Mouse (Mus musculus) CH12.LX (cell line): Measurements from ENCODE around the gene Ogfrl1. TPM values are rescaled to one million over a fixed set of nuclear protein-coding genes. Genes with fewer than 3 reads are reported as not detected.

Experiments used
- DNase-seq: peaks from one replicate; pipeline ENCODE4 v3.0.0-alpha.2; 2013; ENCODE audit errors: extremely low read depth
- H3K27ac ChIP-seq: 2 replicates; pipeline ENCODE4 v1.5.1; 2012; ENCODE audit warnings: low read depth, mild to moderate bottlenecking, control low read depth, moderate library complexity; ENCODE audit not compliant: insufficient read depth
- H3K27me3 ChIP-seq: replicated peaks from 2 replicates; pipeline ENCODE3; 2012; ENCODE audit warnings: inconsistent platforms
- H3K36me3 ChIP-seq, 2 experiments: replicated peaks in 1 of 2; 2 replicates each; pipeline versions ENCODE3 to v1.6.1; 2012; ENCODE audit warnings: inconsistent platforms in 1 of 2, low read length in 1 of 2, mild to moderate bottlenecking in 1 of 2, mixed read lengths in 1 of 2, moderate library complexity in 1 of 2; ENCODE audit not compliant: control insufficient read depth in 1 of 2, insufficient read depth in 1 of 2
- H3K4me1 ChIP-seq, 2 experiments: 2 replicates each; pipeline ENCODE4 v1.6.1; 2012; ENCODE audit warnings: inconsistent platforms in 1 of 2, moderate library complexity in 1 of 2; ENCODE audit not compliant: insufficient read depth in 2 of 2, control insufficient read depth in 1 of 2
- H3K4me2 ChIP-seq: 2 replicates; pipeline ENCODE4 v1.6.1; 2012; ENCODE audit warnings: low read depth, mild to moderate bottlenecking, control low read depth; ENCODE audit not compliant: poor library complexity, insufficient read depth, severe bottlenecking
- H3K4me3 ChIP-seq, 3 experiments: fragments of 150-350 bp in 1 of 3; sonication (generic) in 1 of 3; replicated peaks in 1 of 3; 2 replicates each; pipeline versions ENCODE3 to v1.5.1; 2011 to 2012; ENCODE audit warnings: low read depth in 2 of 3, low read length in 2 of 3, mild to moderate bottlenecking in 2 of 3, moderate library complexity in 2 of 3, control low read depth in 1 of 3, improper control_type of control experiment in 1 of 3, inconsistent platforms in 1 of 3, mixed read lengths in 1 of 3; ENCODE audit not compliant: poor library complexity in 1 of 3
- H3K79me2 ChIP-seq: replicated peaks from 2 replicates; pipeline ENCODE4 v1.6.1; 2012; ENCODE audit warnings: mild to moderate bottlenecking, moderate library complexity; ENCODE audit not compliant: control insufficient read depth, poor library complexity, insufficient read depth, severe bottlenecking; ENCODE audit errors: extremely low read depth
- H3K9ac ChIP-seq: 2 replicates; pipeline ENCODE4 v1.6.1; 2012; ENCODE audit warnings: low read depth, mild to moderate bottlenecking, control low read depth, moderate library complexity; ENCODE audit not compliant: insufficient read depth
- H3K9me3 ChIP-seq: replicated peaks from 2 replicates; pipeline ENCODE3; 2012; ENCODE audit warnings: low read length, inconsistent platforms, mixed read lengths
- BHLHE40 ChIP-seq: IDR thresholded peaks from 2 replicates; pipeline ENCODE4 v1.6.1; 2011; ENCODE audit warnings: mild to moderate bottlenecking, low read depth, low read length, improper control_type of control experiment
- CHD1 ChIP-seq: IDR thresholded peaks from 2 replicates; pipeline ENCODE4 v1.6.1; 2012; ENCODE audit warnings: low read depth, low read length, improper control_type of control experiment, inconsistent platforms
- CHD2 ChIP-seq: IDR thresholded peaks from 2 replicates; pipeline ENCODE4 v1.6.1; 2011; ENCODE audit warnings: low read length, improper control_type of control experiment
- CTCF ChIP-seq, 2 experiments: IDR thresholded peaks in 1 of 2; conservative IDR thresholded peaks in 1 of 2; 2 replicates each; pipeline ENCODE4 v1.5.1; 2011 to 2012; ENCODE audit warnings: low read depth in 2 of 2, low read length in 2 of 2, improper control_type of control experiment in 1 of 2, inconsistent platforms in 1 of 2, mild to moderate bottlenecking in 1 of 2, moderate library complexity in 1 of 2
- E2F4 ChIP-seq: IDR thresholded peaks from 2 replicates; pipeline ENCODE4 v1.6.1; 2011; ENCODE audit warnings: low read depth, low read length, improper control_type of control experiment; ENCODE audit not compliant: insufficient replicate concordance
- EP300 ChIP-seq: IDR thresholded peaks from 2 replicates; pipeline ENCODE4 v1.6.1; 2011; ENCODE audit warnings: low read length, improper control_type of control experiment
- HCFC1 ChIP-seq: IDR thresholded peaks from 2 replicates; pipeline ENCODE4 v1.6.1; 2012; ENCODE audit warnings: low read depth, mild to moderate bottlenecking, inconsistent platforms, low read length, improper control_type of control experiment
- IRF4 ChIP-seq: IDR thresholded peaks from 2 replicates; pipeline ENCODE4 v1.6.1; 2014; ENCODE audit warnings: low read depth, mild to moderate bottlenecking, inconsistent platforms, low read length, improper control_type of control experiment
- JUN ChIP-seq: IDR thresholded peaks from 2 replicates; pipeline ENCODE4 v1.6.1; 2011; ENCODE audit warnings: low read depth, mild to moderate bottlenecking, low read length, improper control_type of control experiment, moderate library complexity; ENCODE audit not compliant: insufficient read depth
- NELFE ChIP-seq: IDR thresholded peaks from 2 replicates; pipeline ENCODE4 v1.6.1; 2011; ENCODE audit warnings: low read depth, low read length, improper control_type of control experiment
- NRF1 ChIP-seq: IDR thresholded peaks from 2 replicates; pipeline ENCODE4 v1.6.1; 2014; ENCODE audit warnings: low read depth, mild to moderate bottlenecking, inconsistent platforms, low read length, improper control_type of control experiment, moderate library complexity
- PAX5 ChIP-seq: IDR thresholded peaks from 2 replicates; pipeline ENCODE4 v1.6.1; 2012; ENCODE audit warnings: low read length, inconsistent platforms, mixed read lengths
- POLR2AphosphoS2 ChIP-seq: IDR thresholded peaks from 2 replicates; pipeline ENCODE4 v1.6.1; 2011; ENCODE audit warnings: low read depth, low read length, improper control_type of control experiment
- RCOR1 ChIP-seq: conservative IDR thresholded peaks from 2 replicates; pipeline ENCODE4 v1.6.1; 2012; ENCODE audit warnings: low read depth, mild to moderate bottlenecking, inconsistent platforms, low read length, improper control_type of control experiment
- TBP ChIP-seq: conservative IDR thresholded peaks from 2 replicates; pipeline ENCODE4 v1.6.1; 2011; ENCODE audit warnings: low read depth, low read length, improper control_type of control experiment
- UBTF ChIP-seq: IDR thresholded peaks from 2 replicates; pipeline ENCODE4 v1.6.1; 2012; ENCODE audit warnings: low read depth, mild to moderate bottlenecking, inconsistent platforms, low read length, improper control_type of control experiment, moderate library complexity
- USF2 ChIP-seq: conservative IDR thresholded peaks from 2 replicates; pipeline ENCODE4 v1.6.1; 2011; ENCODE audit warnings: low read depth, low read length, improper control_type of control experiment
- ZKSCAN1 ChIP-seq: IDR thresholded peaks from 2 replicates; pipeline ENCODE4 v1.6.1; 2012; ENCODE audit warnings: low read depth, inconsistent platforms, low read length, improper control_type of control experiment, borderline replicate concordance
- ZMIZ1 ChIP-seq: IDR thresholded peaks from 2 replicates; pipeline ENCODE4 v1.6.1; 2012; ENCODE audit warnings: low read depth, mild to moderate bottlenecking, inconsistent platforms, low read length, improper control_type of control experiment
- ZNF384 ChIP-seq: IDR thresholded peaks from 2 replicates; pipeline ENCODE4 v1.6.1; 2012; ENCODE audit warnings: low read depth, low read length, improper control_type of control experiment, inconsistent platforms
- dilution Hi-C: fragments of 300-500 bp; cut with MboI; formaldehyde crosslinking; loops from 2 replicates; pipeline ENCODE4 v1.14.3; 2020; ENCODE audit warnings: low sequenced_read_pairs; ENCODE audit not compliant: extremely low pct_unique_long_range_greater_than_20kb, extremely low pct_ligation_motif_present
- in situ Hi-C: fragments of 300-500 bp; cut with MboI; formaldehyde crosslinking; loops from 3 replicates; pipeline ENCODE4 v1.14.3; 2019; ENCODE audit warnings: low sequenced_read_pairs, low pct_ligation_motif_present, low pct_unique_long_range_greater_than_20kb, mixed read lengths
- polyA plus RNA-seq: library from polyadenylated mRNA; unstranded; fragments of >175 nt; gene quantifications from 2 replicates; pipeline ENCODE4 v1.2.1, GENCODE M21; 2012; ENCODE audit warnings: low read depth; ENCODE audit not compliant: insufficient read length
- total RNA-seq, 2 experiments: library from RNA; depleted of rRNA; stranded (reverse); fragments of 300-350 nt in 1 of 2; fragments of >200 nt in 1 of 2; gene quantifications; 2 replicates each; pipeline ENCODE4 v1.2.3; 2012 to 2014

The Ogfrl1 gene
- total and polyA plus RNA-seq, 3 experiments = not detected

DNA sequence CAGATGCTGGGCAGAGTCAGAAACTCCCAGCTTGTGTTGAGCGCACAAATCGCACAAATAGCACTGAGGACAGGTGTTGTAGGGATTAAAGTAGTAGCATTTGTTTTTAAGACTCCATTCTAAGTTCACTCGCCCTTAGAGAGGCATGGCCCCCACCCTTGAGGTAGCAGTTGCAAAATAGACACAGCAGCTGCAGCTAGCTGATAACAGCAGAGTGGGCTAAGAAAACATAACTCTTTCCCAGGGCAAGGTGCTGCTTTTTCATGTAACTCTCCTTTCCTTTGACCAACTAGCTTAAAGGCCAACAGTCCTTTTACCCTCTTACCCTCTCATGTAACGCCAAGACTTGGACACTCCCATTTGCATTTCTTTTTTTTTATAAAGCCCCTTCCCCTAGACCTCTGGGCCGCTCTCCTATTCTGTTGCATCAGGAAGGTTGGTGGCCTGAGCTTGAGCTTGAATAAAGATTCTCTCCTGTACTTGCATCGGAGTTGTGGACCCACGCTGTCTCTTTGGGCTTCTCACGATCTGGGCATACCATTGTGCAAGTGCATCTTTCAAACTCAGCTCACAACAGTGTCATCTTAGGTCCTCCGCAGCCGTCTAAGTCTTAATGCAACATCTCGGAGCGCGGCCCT, 61.7 kb downstream of the Ogfrl1 start:
- peaks cover 2% of the 10 kb centered on the region for H3K9me3 ChIP-seq
- H3K9ac ChIP-seq = no peak overlapping the region
- no peaks in the 10 kb centered on the region for H3K27me3 ChIP-seq
- no peak overlapping the region for H3K4me3 ChIP-seq
- H3K79me2 ChIP-seq = no peaks in the 10 kb centered on the region
- DNase-seq = no peak
- no peak for TF ChIP-seq E2F4
- no peak for TF ChIP-seq EP300
- TF ChIP-seq, all 38 proteins: peak for 0
- dilution Hi-C loops (no loop called here), in situ Hi-C loops (no loop called here)
- Histone ChIP-seq H3K4me1 (no peaks in the 10 kb centered on the region), H3K36me3 (no peaks in the 10 kb centered on the region), H3K4me2 (no peak overlapping the region), H3K27ac (no peak overlapping the region)

GRCm38 (mm10) chr1:23335050-23335449, 62.5 kb downstream of the Ogfrl1 start:
- no peaks in the 10 kb centered on the region for H3K36me3 ChIP-seq
- no peaks in the 10 kb centered on the region for H3K27me3 ChIP-seq
- no peaks in the 10 kb centered on the region for H3K4me1 ChIP-seq
- no peak overlapping the region for H3K4me3 ChIP-seq
- peaks cover 2% of the 10 kb centered on the region for H3K9me3 ChIP-seq
- no peak for TF ChIP-seq ZMIZ1
- no peak for TF ChIP-seq NELFE
- TF ChIP-seq PAX5 = no peak
- dilution Hi-C loops (no loop called here), in situ Hi-C loops (no loop called here)
- H3K4me2 ChIP-seq = no peak overlapping the region
- no peak overlapping the region for H3K9ac ChIP-seq
- DNase-seq = no peak
- no peak overlapping the region for H3K27ac ChIP-seq
- no peaks in the 10 kb centered on the region for H3K79me2 ChIP-seq

- dilution Hi-C loops = no loop called here
- H3K4me1 ChIP-seq = no peaks in the 10 kb centered on the region
Measured at GRCm38 (mm10) chr1:23332192-23332591, 65.4 kb downstream of the Ogfrl1 start.

More at GRCm38 (mm10) chr1:23332192-23332591, 65.4 kb downstream of the Ogfrl1 start:
- in situ Hi-C loops = no loop called here
- H3K79me2 ChIP-seq = no peaks in the 10 kb centered on the region
- no peak overlapping the region for H3K4me2 ChIP-seq
- TF ChIP-seq POLR2AphosphoS2 (no peak), JUN (no peak), HCFC1 (no peak), UBTF (no peak), IRF4 (no peak), BHLHE40 (no peak), CHD2 (no peak), E2F4 (no peak), ZNF384 (no peak), CHD1 (no peak), RCOR1 (no peak), NRF1 (no peak), CTCF (conservative IDR thresholded peaks at IDR 0.05 in 1 of 2, IDR thresholded peaks at IDR 0.05 in 1 of 2; ENCODE audit: low read depth in 2 of 2, low read length in 2 of 2) (no peak), NELFE (no peak), TBP (no peak), USF2 (no peak), ZKSCAN1 (no peak)
- H3K27ac ChIP-seq = no peak overlapping the region
- no peak overlapping the region for H3K9ac ChIP-seq
- no peaks in the 10 kb centered on the region for H3K27me3 ChIP-seq
- no peak overlapping the region for H3K4me3 ChIP-seq
- no peak for DNase-seq
- H3K9me3 ChIP-seq = peaks cover 2% of the 10 kb centered on the region
- no peaks in the 10 kb centered on the region for H3K36me3 ChIP-seq
